Mouse (Mus musculus): ENCODE measurements around the gene Vmn1r137.
"Not testable (repeated sequence)": the region's sequence is repeated elsewhere in the genome, so short reads cannot be mapped to it uniquely, and the experiment has no call there.

Gene Vmn1r137

GRCm38 (mm10) chr7:21994287-21994686 is at the start of gene Vmn1r137:
Vmn1r137 (plus strand) TSS chr7:21994587.
- DNase-seq (ENCODE audit: low spot score in 2 of 2) = not testable (repeated sequence)

- not testable (repeated sequence) for DNase-seq (ENCODE audit: low spot score in 2 of 2)
Observed at GRCm38 (mm10) chr7:22028797-22029196, 34.4 kb downstream of the Vmn1r137 start, which contains the start of gene Vmn1r138. Vmn1r138 (minus strand) TSS chr7:22028897.

Data from right cerebral cortex, adult 2 months (tissue).